ENCODE assay signal across 8 mouse cellular contexts in the genomic region with DNA sequence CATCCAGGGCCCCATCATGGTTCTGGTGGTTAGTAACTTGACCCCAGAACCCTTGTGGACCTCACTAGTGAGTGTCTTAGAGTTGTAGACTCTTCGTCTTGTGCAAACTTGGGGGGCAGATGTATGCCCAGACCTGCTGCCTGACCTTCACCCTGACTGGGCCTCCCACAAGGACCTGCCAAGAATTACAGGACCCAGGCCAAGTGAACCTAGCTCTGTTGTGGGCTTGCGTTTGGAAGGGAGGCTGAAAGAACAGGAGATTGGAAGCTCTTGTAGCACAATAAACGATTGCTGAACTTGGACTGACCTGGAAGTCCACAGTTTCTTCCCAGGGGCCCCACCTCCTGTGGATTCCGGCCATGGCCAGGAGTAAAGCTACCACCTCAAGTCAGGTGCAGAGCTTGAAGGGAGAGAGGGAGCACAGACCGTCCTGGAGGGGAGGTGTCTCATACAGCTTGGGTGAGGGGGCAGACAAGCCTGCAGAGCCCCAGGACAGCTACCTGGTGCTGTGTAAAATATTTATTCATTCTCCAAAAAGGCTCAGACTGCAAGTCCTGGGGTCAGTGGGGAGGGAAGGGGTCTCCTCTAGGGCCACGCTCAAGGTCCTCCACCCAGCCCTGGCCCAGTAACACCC. TPM values are rescaled to one million over a fixed set of nuclear protein-coding genes. Genes with fewer than 3 reads are reported as not detected.
DNase-seq lines count a peak whose midpoint lies in the region; ATAC-seq and TF ChIP-seq lines count a peak whose summit lies in the region.

No protein-coding gene starts in this region.

- H3K4me1 ChIP-seq in cortical plate, adult 2 months (ENCODE audit: control insufficient read depth, insufficient read depth, low read length) = peaks cover 6% of the 10 kb centered on the region
- H3K4me1 ChIP-seq in hindbrain, embryonic 12.5 days = peaks cover 85% of the 10 kb centered on the region
- peaks cover 61% of the 10 kb centered on the region for H3K4me1 ChIP-seq in liver, embryonic 11.5 days (replicated peaks; ENCODE audit: control insufficient read depth, insufficient read depth, low read length)
- peaks cover 49% of the 10 kb centered on the region for H3K4me1 ChIP-seq in small intestine, adult 2 months (ENCODE audit: control insufficient read depth, insufficient read depth, insufficient read length, low read length)

- peak overlapping the region; percentile 89 for H3K4me2 ChIP-seq in hindbrain, embryonic 12.5 days (replicated peaks)
- H3K4me2 ChIP-seq in liver, embryonic 11.5 days = peak overlapping the region; percentile 99

- peak overlapping the region; percentile 79 for H3K4me3 ChIP-seq in cortical plate, adult 2 months (ENCODE audit: insufficient read depth, low read length)
- H3K4me3 ChIP-seq in hindbrain, embryonic 12.5 days = peak overlapping the region; percentile 73
- H3K4me3 ChIP-seq in liver, embryonic 11.5 days (ENCODE audit: low read depth, low read length) = peak overlapping the region; percentile 85
- peak overlapping the region; percentile 80 for H3K4me3 ChIP-seq in small intestine, adult 2 months (ENCODE audit: low read depth, low read length)

- WGBS in hindbrain, embryonic 12.5 days = 51% methylated on average over 6 of the region's 6 CpGs
- WGBS in liver, embryonic 11.5 days = 42% methylated on average over 6 of the region's 6 CpGs
- 11% methylated on average over 6 of the region's 6 CpGs for WGBS in small intestine, adult 2 months

- peaks cover 39% of the 10 kb centered on the region for H3K36me3 ChIP-seq in hindbrain, embryonic 12.5 days
- peaks cover 33% of the 10 kb centered on the region for H3K36me3 ChIP-seq in liver, embryonic 11.5 days (ENCODE audit: control insufficient read depth, insufficient read depth, low read length)
- H3K36me3 ChIP-seq in small intestine, adult 2 months (ENCODE audit: control insufficient read depth, insufficient read depth, low read length) = peaks cover 21% of the 10 kb centered on the region

- peak; percentile 68 for DNase-seq in adrenal gland, adult 2 months
- DNase-seq in adrenal gland, adult 8-10 months = no peak
- no peak for DNase-seq in liver, embryonic 11.5 days (ENCODE audit: low spot score)
- no peak for DNase-seq in frontal cortex, postnatal 36 days (ENCODE audit: low spot score in 2 of 2)
- DNase-seq in c-Kit-positive CD71-positive TER-119-positive erythroid progenitor cells, embryonic 14.5 days (ENCODE audit: low spot score) = no peak

- ATAC-seq in hindbrain, embryonic 12.5 days (ENCODE audit: low FRiP score) = no peak
- ATAC-seq in liver, embryonic 11.5 days (replicated peaks; ENCODE audit: low FRiP score) = no peak

- H3K27me3 ChIP-seq in hindbrain, embryonic 12.5 days = no peaks in the 10 kb centered on the region
- H3K27me3 ChIP-seq in liver, embryonic 11.5 days (replicated peaks; ENCODE audit: control insufficient read depth, insufficient read depth, low read length) = no peaks in the 10 kb centered on the region
- no peaks in the 10 kb centered on the region for H3K27me3 ChIP-seq in small intestine, adult 2 months (ENCODE audit: control insufficient read depth, insufficient read depth, low read length)

- H3K9ac ChIP-seq in hindbrain, embryonic 12.5 days = peak overlapping the region; percentile 84
- peak overlapping the region; percentile 88 for H3K9ac ChIP-seq in liver, embryonic 11.5 days (ENCODE audit: low read depth, low read length)

- TF ChIP-seq POLR2A in cortical plate, adult 2 months (IDR thresholded peaks at IDR 0.05; ENCODE audit: extremely low read depth, insufficient read depth, low read length) = no peak
- TF ChIP-seq POLR2A in small intestine, adult 2 months (IDR thresholded peaks at IDR 0.05; ENCODE audit: low read depth, low read length) = no peak

- no peaks in the 10 kb centered on the region for H3K9me3 ChIP-seq in hindbrain, embryonic 12.5 days (replicated peaks)
- no peaks in the 10 kb centered on the region for H3K9me3 ChIP-seq in liver, embryonic 11.5 days (ENCODE audit: control insufficient read depth, low read length)

- no peak for TF ChIP-seq CTCF in cortical plate, adult 2 months (IDR thresholded peaks at IDR 0.05; ENCODE audit: extremely low read depth, insufficient read depth, low read length)
- no peak for TF ChIP-seq CTCF in small intestine, adult 2 months (IDR thresholded peaks at IDR 0.05; ENCODE audit: extremely low read depth, insufficient read length, insufficient replicate concordance, low read depth, low read length)

- H3K27ac ChIP-seq in cortical plate, adult 2 months (ENCODE audit: insufficient read depth, low read length) = 0 out of 2 replicates have a peak overlapping the region, but pooled peaks have one; percentile 97
- peak overlapping the region; percentile 96 for H3K27ac ChIP-seq in hindbrain, embryonic 12.5 days
- peak overlapping the region; percentile 97 for H3K27ac ChIP-seq in liver, embryonic 11.5 days (ENCODE audit: low read depth, low read length)
- peak overlapping the region; percentile 99 for H3K27ac ChIP-seq in small intestine, adult 2 months (ENCODE audit: insufficient read depth, low read depth, low read length)

RNA-seq across cellular contexts. Expression of a gene that starts 0.9 kb away (rescaled TPM):
- 100 to 1,000 TPM; 149 to 184 TPM for total RNA-seq in adrenal gland, adult 2 months (2021)
- polyA plus RNA-seq in adrenal gland, adult 2 months (2012; rRNA removed) = 224 and 236 TPM in 2 replicates
- total RNA-seq in adrenal gland, adult 8-10 months (2022) = 100 to 1,000 TPM; 184 to 246 (median 214) TPM
- polyA plus RNA-seq in cortical plate, adult 2 months (2012; rRNA removed) = 284 and 299 TPM in 2 replicates
- polyA plus RNA-seq in hindbrain, embryonic 12.5 days (2016; fragmentation: Nextera tagmentation; extraction: Ambion mirVana) = 271 and 291 TPM in 2 replicates
- 249 and 252 TPM in 2 replicates for polyA plus RNA-seq in liver, embryonic 11.5 days (2014; fragmentation: Nextera tagmentation; extraction: Ambion mirVana)
- polyA plus RNA-seq in small intestine, adult 2 months (2012; rRNA removed) = 76.7 and 141 TPM in 2 replicates

RNA-seq across cellular contexts. Expression of a gene that starts 3.0 kb away (rescaled TPM):
- total RNA-seq in adrenal gland, adult 2 months (2021) = 10 to 100 TPM in 1 of 2 experiments, 1 to 10 TPM in 1; 9.8 to 47.1 TPM
- 88.1 and 142 TPM in 2 replicates for polyA plus RNA-seq in adrenal gland, adult 2 months (2012; rRNA removed)
- total RNA-seq in adrenal gland, adult 8-10 months (2022) = 10 to 100 TPM; 14.7 to 79.0 (median 33.0) TPM
- 109 and 118 TPM in 2 replicates for polyA plus RNA-seq in cortical plate, adult 2 months (2012; rRNA removed)
- 6.1 and 7.5 TPM in 2 replicates for polyA plus RNA-seq in hindbrain, embryonic 12.5 days (2016; fragmentation: Nextera tagmentation; extraction: Ambion mirVana)
- polyA plus RNA-seq in liver, embryonic 11.5 days (2014; fragmentation: Nextera tagmentation; extraction: Ambion mirVana) = 0.60 and 1.6 TPM in 2 replicates
- polyA plus RNA-seq in small intestine, adult 2 months (2012; rRNA removed) = 6.9 and 10.6 TPM in 2 replicates

RNA-seq across cellular contexts. Expression of a gene that starts 5.4 kb away (rescaled TPM):
- 100 to 1,000 TPM in 1 of 2 experiments, 10 to 100 TPM in 1; 99.4 to 111 TPM for total RNA-seq in adrenal gland, adult 2 months (2021)
- 99.1 and 121 TPM in 2 replicates for polyA plus RNA-seq in adrenal gland, adult 2 months (2012; rRNA removed)
- 100 to 1,000 TPM; 104 to 137 (median 119) TPM for total RNA-seq in adrenal gland, adult 8-10 months (2022)
- 55.6 and 58.1 TPM in 2 replicates for polyA plus RNA-seq in cortical plate, adult 2 months (2012; rRNA removed)
- polyA plus RNA-seq in hindbrain, embryonic 12.5 days (2016; fragmentation: Nextera tagmentation; extraction: Ambion mirVana) = 64.0 and 64.7 TPM in 2 replicates
- 36.6 and 37.0 TPM in 2 replicates for polyA plus RNA-seq in liver, embryonic 11.5 days (2014; fragmentation: Nextera tagmentation; extraction: Ambion mirVana)
- polyA plus RNA-seq in small intestine, adult 2 months (2012; rRNA removed) = 30.2 and 47.3 TPM in 2 replicates

RNA-seq across cellular contexts. Expression of a gene that starts 7.5 kb away (rescaled TPM):
- total RNA-seq in adrenal gland, adult 2 months (2021) = 10 to 100 TPM; 14.0 to 16.3 TPM
- 192 and 239 TPM in 2 replicates for polyA plus RNA-seq in adrenal gland, adult 2 months (2012; rRNA removed)
- 10 to 100 TPM in 3 of 4 experiments, 1 to 10 TPM in 1; 7.3 to 36.4 (median 20.8) TPM for total RNA-seq in adrenal gland, adult 8-10 months (2022)
- 40.8 and 45.0 TPM in 2 replicates for polyA plus RNA-seq in cortical plate, adult 2 months (2012; rRNA removed)
- polyA plus RNA-seq in hindbrain, embryonic 12.5 days (2016; fragmentation: Nextera tagmentation; extraction: Ambion mirVana) = 3.9 TPM in 2 replicates
- 0.78 and 1.1 TPM in 2 replicates for polyA plus RNA-seq in liver, embryonic 11.5 days (2014; fragmentation: Nextera tagmentation; extraction: Ambion mirVana)
- 28.3 and 55.5 TPM in 2 replicates for polyA plus RNA-seq in small intestine, adult 2 months (2012; rRNA removed)

RNA-seq across cellular contexts. Expression of a gene that starts 10.6 kb away (rescaled TPM):
- total RNA-seq in adrenal gland, adult 2 months (2021) = 100 to 1,000 TPM; 107 to 127 TPM
- 180 and 193 TPM in 2 replicates for polyA plus RNA-seq in adrenal gland, adult 2 months (2012; rRNA removed)
- 100 to 1,000 TPM in 3 of 4 experiments, 10 to 100 TPM in 1; 89.3 to 155 (median 139) TPM for total RNA-seq in adrenal gland, adult 8-10 months (2022)
- 108 and 119 TPM in 2 replicates for polyA plus RNA-seq in cortical plate, adult 2 months (2012; rRNA removed)
- polyA plus RNA-seq in hindbrain, embryonic 12.5 days (2016; fragmentation: Nextera tagmentation; extraction: Ambion mirVana) = 18.5 and 19.4 TPM in 2 replicates
- 9.6 and 12.8 TPM in 2 replicates for polyA plus RNA-seq in liver, embryonic 11.5 days (2014; fragmentation: Nextera tagmentation; extraction: Ambion mirVana)
- polyA plus RNA-seq in small intestine, adult 2 months (2012; rRNA removed) = 54.9 and 87.5 TPM in 2 replicates
